Mouse (Mus musculus) heart, adult 2 months (tissue): Measurements from ENCODE around the gene Pomgnt1.

Experiments
- CTCF ChIP-seq: fragments of 200-600 bp; IDR thresholded peaks from 2 replicates; pipeline ENCODE4 v1.8.1; 2022; ENCODE audit warnings: antibody characterized with exemption, mild to moderate bottlenecking, moderate library complexity
- EP300 ChIP-seq: fragments of 200-500 bp; IDR thresholded peaks from 2 replicates; pipeline ENCODE4 v1.6.1; 2011; ENCODE audit warnings: low read depth, low read length, control low read depth; ENCODE audit not compliant: insufficient read depth

- TF ChIP-seq EP300 = no peak
- TF ChIP-seq CTCF = no peak
Observed at GRCm38 (mm10) chr4:116077240-116078095, 46.2 kb upstream of the Pomgnt1 start.
